Mouse (Mus musculus): ENCODE results near the gene Svs4.

GRCm38 (mm10) chr2:164232671-164233070 is 45.6 kb downstream of the Svs4 start:
- TF ChIP-seq CTCF (IDR thresholded peaks at IDR 0.05; ENCODE audit: low read depth): no peak
- no peak for TF ChIP-seq EP300 (optimal IDR thresholded peaks at IDR 0.05)
